Comparison of ENCODE assay signal across 8 mouse cellular contexts in the genomic region with DNA sequence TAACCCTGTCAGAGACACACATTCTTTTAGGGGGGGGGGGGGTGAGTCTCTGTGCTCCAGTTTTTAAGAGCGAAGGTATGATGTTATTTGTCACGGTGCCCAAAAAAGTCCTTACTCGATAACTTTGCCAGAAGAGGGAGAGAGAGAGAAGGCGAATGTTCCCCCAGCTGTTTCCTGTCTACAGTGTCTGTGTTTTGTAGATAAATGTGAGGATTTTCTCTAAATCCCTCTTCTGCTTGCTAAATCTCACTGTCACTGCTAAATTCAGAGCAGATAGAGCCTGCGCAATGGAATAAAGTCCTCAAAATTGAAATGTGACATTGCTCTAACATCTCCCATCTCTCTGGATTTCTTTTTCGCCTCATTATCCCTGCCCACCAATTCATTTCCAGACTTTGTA. TPM values are rescaled to one million over a fixed set of nuclear protein-coding genes. Genes with fewer than 3 reads are reported as not detected.
A peak's percentile ranks its signal among the peaks of the same experiment; 100 is the strongest.
DNase-seq lines count a peak whose midpoint lies in the region; ATAC-seq and TF ChIP-seq lines count a peak whose summit lies in the region.

No protein-coding gene starts in this region.

- 27% methylated on average over 6 of the region's 6 CpGs for WGBS in forebrain, postnatal 0 days

- peak overlapping the region; percentile 34; the same call in 1 of the 2 replicates for H3K4me3 ChIP-seq in forebrain, postnatal 0 days (ENCODE audit: low read depth, low read length)

- H3K36me3 ChIP-seq in forebrain, postnatal 0 days (ENCODE audit: insufficient read depth) = no peaks in the 10 kb centered on the region

- H3K4me2 ChIP-seq in forebrain, postnatal 0 days (ENCODE audit: low read depth) = peak overlapping the region; percentile 67

- peaks cover 3% of the 10 kb centered on the region; the same call in 1 of the 2 replicates for H3K27me3 ChIP-seq in forebrain, postnatal 0 days (ENCODE audit: insufficient read depth, low read length)

- H3K9me3 ChIP-seq in forebrain, postnatal 0 days (ENCODE audit: low read length) = no peaks in the 10 kb centered on the region

- H3K9ac ChIP-seq in forebrain, postnatal 0 days = no peak overlapping the region

- ATAC-seq in forebrain, postnatal 0 days = peak; percentile 47
- peak; percentile 34; the same call in 1 of the 2 replicates for ATAC-seq in megakaryocyte progenitor cell, adult 5-6 weeks (replicated peaks; ENCODE audit: poor library complexity)
- no peak for ATAC-seq in erythroblast, adult 5-6 weeks (replicated peaks; ENCODE audit: low FRiP score, poor library complexity, severe bottlenecking)

- H3K4me1 ChIP-seq in forebrain, postnatal 0 days (ENCODE audit: insufficient read depth) = 0 out of 2 replicates have a peak, but pooled peaks cover 16% of the 10 kb centered on the region

- H3K27ac ChIP-seq in forebrain, postnatal 0 days (ENCODE audit: low read depth, low read length) = no peak overlapping the region

- TF ChIP-seq CTCF in forebrain, postnatal 0 days (IDR thresholded peaks at IDR 0.05; ENCODE audit: low read depth) = peak; percentile 9; the same call in 1 of the 2 replicates

- DNase-seq in retina, postnatal 1 day = peak; percentile 26
- no peak for DNase-seq in retina, embryonic 14.5 days (ENCODE audit: low spot score)
- DNase-seq in forebrain, postnatal 0 days = peak; percentile 35
- DNase-seq in kidney, adult 18-20 months = peak; percentile 11
- DNase-seq in adrenal gland, postnatal 25 days = no peak
- DNase-seq in urinary bladder, postnatal 36 days (ENCODE audit: low spot score in 2 of 2) = no peak

RNA-seq across cellular contexts. Expression of a gene that starts 0.9 kb away (rescaled TPM):
- 9.3 and 11.5 TPM in 2 replicates for total RNA-seq in forebrain, postnatal 0 days (2014; rRNA removed)
- 8.4 and 10.9 TPM in 2 replicates for polyA plus RNA-seq in forebrain, postnatal 0 days (2015; fragmentation: Nextera tagmentation; extraction: Ambion mirVana)
- total RNA-seq in megakaryocyte progenitor cell, adult 5-6 weeks (2015) = 0.10 and 0.49 TPM in 2 replicates
- total RNA-seq in megakaryocyte progenitor cell, adult 5-6 weeks (2017) = 0.04 TPM in 1 of 2 replicates, not detected in the other
- total RNA-seq in erythroblast, adult 5-6 weeks (2015; ENCODE audit: low replicate concordance) = 15.9 and 25.3 TPM in 2 replicates
- 7.3 and 13.2 TPM in 2 replicates for total RNA-seq in erythroblast, adult 5-6 weeks (2017; ENCODE audit: low replicate concordance)
- total RNA-seq in adrenal gland, postnatal 25 days (2021) = 8.0 and 13.0 TPM in 2 replicates

Comparison
In these comparisons a context has a peak if more than half of its experiments do, and no peak if none do; other contexts are left out.
1. DNase-seq: peak in retina, postnatal 1 day (single experiment), forebrain, postnatal 0 days (single experiment) and kidney, adult 18-20 months (single experiment); none in retina, embryonic 14.5 days (single experiment), adrenal gland, postnatal 25 days (single experiment) and urinary bladder, postnatal 36 days (0 of 2).